Mouse (Mus musculus) E14TG2a.4 (cell line): ENCODE measurements around the gene Kel.
A peak's percentile ranks its signal among the peaks of the same experiment; 100 is the strongest.

Experiments
- H3K27me3 ChIP-seq: 2 replicates; pipeline ENCODE4 v1.6.1; 2014; ENCODE audit warnings: low read length, control low read depth; ENCODE audit not compliant: insufficient read depth
- H3K36me3 ChIP-seq: 2 replicates; pipeline ENCODE4 v1.6.1; 2014; ENCODE audit warnings: low read length, control low read depth; ENCODE audit not compliant: insufficient read depth
- H3K4me1 ChIP-seq: replicated peaks from 2 replicates; pipeline ENCODE4 v1.6.1; 2014; ENCODE audit warnings: low read depth, low read length, control low read depth
- H3K4me3 ChIP-seq: replicated peaks from 2 replicates; pipeline ENCODE4 v1.5.1; 2014; ENCODE audit warnings: mild to moderate bottlenecking, low read length
- H3K9me3 ChIP-seq: 2 replicates; pipeline ENCODE4 v1.6.1; 2014; ENCODE audit warnings: low read length, control low read depth
- CTCF ChIP-seq: conservative IDR thresholded peaks from 2 replicates; pipeline ENCODE4 v1.5.1; 2014; ENCODE audit warnings: low read length
- NANOG ChIP-seq: IDR thresholded peaks from 2 replicates; pipeline ENCODE4 v1.6.1; 2014; ENCODE audit warnings: borderline replicate concordance, low read length, mixed read lengths
- POU5F1 ChIP-seq: IDR thresholded peaks from 2 replicates; pipeline ENCODE4 v1.6.1; 2014; ENCODE audit warnings: low read length, borderline replicate concordance

Gene Kel

DNA sequence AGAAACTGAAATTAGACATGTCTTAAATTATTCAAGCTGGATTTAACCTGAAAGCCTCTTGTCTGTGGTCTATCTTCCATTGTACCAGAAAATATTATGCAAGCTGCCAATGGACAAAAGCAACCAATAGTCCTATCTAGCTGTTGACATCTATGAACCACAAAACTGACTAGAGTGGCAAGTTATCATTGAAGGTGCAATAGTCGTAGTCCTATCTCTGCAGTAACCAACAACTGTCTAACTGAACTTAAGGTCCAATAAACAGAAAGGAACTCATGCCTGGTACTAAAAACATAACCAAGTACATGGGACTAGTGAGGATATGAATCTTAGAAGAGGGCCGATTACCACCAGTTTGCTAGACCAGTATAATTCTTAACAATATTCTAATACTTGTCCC lies 27.6 kb downstream of the Kel start:
- Histone ChIP-seq H3K36me3 (no peaks in the 10 kb centered on the region), H3K4me3 (no peak overlapping the region), H3K27me3 (0 out of 2 replicates have a peak, but pooled peaks cover 2% of the 10 kb centered on the region), H3K4me1 (peaks cover 10% of the 10 kb centered on the region), H3K9me3 (no peaks in the 10 kb centered on the region)
- no peak for TF ChIP-seq NANOG

DNA sequence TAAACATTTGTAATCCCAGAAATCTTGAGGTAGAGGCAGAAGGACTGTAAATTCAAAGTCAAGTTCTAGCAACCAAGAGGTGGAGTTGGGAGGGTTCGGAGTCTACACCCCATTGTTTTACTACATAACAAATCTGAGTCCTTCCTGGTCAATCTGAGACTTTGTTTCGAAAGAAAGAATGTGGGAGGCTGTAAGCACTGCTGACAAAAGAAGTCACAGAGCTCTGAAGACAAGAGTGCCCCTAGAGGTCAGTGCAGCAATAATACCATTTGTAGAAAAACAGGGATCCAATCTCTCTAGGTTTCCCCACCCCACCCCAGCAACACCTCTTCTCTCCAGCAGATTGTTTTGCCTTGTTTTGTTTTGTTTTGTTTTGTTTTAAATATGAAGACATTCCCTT lies 41.8 kb downstream of the Kel start:
- H3K4me3 ChIP-seq, result no peak overlapping the region
- H3K9me3 ChIP-seq, result no peaks in the 10 kb centered on the region
- TF ChIP-seq POU5F1 (no peak), CTCF (peak; percentile 60)

DNA sequence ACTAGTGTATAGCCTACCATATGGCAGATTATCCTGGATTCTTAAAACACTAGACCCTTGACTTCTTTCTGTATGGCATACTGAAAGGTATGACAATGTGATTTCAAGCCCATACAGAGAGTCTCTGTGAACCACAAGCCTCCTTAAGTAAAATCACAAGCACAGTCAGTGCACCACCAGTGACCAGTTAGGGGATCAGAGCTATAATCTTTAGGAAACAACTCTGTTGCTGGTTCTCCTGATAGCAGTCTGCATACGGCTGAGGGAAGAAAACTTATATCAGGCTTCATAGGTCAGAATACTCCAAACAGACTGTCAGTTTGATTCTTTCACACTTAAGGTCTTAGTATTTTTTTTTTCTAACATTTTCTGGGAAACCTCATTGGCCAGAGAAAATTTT lies 45.7 kb downstream of the Kel start:
- Histone ChIP-seq H3K36me3 (no peaks in the 10 kb centered on the region), H3K4me3 (no peak overlapping the region), H3K4me1 (no peaks in the 10 kb centered on the region), H3K27me3 (no peaks in the 10 kb centered on the region), H3K9me3 (no peaks in the 10 kb centered on the region)
- no peak for TF ChIP-seq NANOG
- no peak for TF ChIP-seq CTCF
- TF ChIP-seq POU5F1, result no peak

More for the DNA sequence above, 41.8 kb downstream of the Kel start:
- Histone ChIP-seq H3K27me3 (no peaks in the 10 kb centered on the region), H3K4me1 (no peaks in the 10 kb centered on the region), H3K36me3 (no peaks in the 10 kb centered on the region)

DNA sequence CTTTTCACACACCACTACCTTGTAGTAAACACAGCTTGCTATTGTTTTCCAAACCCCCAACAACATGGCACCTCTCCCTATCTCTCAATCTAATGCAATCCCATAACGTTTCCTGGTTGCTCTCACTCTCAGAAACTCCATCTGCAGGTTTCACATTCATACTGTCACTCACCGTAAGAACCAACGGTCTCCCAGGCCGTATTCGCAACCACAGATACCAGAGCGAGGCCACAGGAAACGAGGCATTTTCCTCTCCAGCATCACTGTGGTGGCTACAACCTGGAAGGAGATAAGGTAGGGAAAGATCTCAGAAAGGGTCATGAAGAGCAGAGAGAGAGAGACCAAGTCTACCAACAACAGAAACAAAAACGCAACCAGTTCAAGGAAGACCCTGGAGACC lies 49.5 kb downstream of the Kel start:
- Histone ChIP-seq H3K36me3 (no peaks in the 10 kb centered on the region), H3K27me3 (no peaks in the 10 kb centered on the region)
- TF ChIP-seq CTCF, result no peak
- no peak for TF ChIP-seq POU5F1
- TF ChIP-seq NANOG, result no peak

DNA sequence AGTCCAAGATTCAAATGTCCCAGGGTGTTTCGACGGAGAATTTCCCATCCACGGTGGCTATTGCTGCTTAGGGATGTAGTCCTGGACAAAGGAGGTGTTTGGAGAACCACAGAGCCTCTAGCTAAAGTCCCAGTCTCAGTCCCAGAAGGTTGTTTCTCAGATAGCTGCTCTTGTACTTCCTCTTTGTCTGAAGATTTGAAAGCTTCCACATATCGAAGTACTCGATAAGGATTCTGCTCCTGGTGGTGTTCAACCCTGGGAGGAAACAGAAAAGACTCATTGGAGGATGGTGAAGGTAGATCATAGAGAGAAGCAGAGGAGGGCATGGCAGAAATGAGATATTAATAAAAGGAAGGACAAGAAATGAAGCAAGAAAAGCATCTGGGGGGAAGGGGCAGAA lies 51.0 kb downstream of the Kel start:
- H3K4me1 ChIP-seq, result no peaks in the 10 kb centered on the region
- no peak overlapping the region for H3K4me3 ChIP-seq
- TF ChIP-seq CTCF (no peak), POU5F1 (no peak), NANOG (no peak)
- H3K36me3 ChIP-seq, result no peaks in the 10 kb centered on the region
- no peaks in the 10 kb centered on the region for H3K9me3 ChIP-seq
- no peaks in the 10 kb centered on the region for H3K27me3 ChIP-seq

More for the DNA sequence above, 49.5 kb downstream of the Kel start:
- Histone ChIP-seq H3K4me1 (no peaks in the 10 kb centered on the region), H3K9me3 (no peaks in the 10 kb centered on the region), H3K4me3 (no peak overlapping the region)

DNA sequence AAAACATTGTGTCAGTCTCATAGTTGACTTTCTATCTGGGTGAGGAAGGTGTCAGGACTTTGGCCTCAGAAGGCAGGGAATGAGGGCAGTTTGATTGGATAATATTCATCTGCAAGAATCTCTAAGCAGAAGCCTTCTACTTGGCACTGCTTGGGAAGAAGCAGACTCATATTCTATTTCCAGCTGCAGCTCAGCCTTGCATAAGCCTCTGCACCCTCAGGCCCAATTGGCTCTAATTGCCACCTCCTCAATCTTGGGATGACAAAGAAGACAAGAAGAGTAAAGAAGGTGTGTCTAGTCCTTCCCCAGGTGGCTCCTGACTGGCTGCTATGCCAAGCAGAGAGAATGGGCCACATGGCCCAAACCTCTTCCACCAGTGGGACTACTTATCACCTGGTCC lies 57.5 kb downstream of the Kel start:
- no peak for TF ChIP-seq POU5F1
- no peak for TF ChIP-seq CTCF
- no peak for TF ChIP-seq NANOG
- H3K27me3 ChIP-seq, result no peaks in the 10 kb centered on the region

DNA sequence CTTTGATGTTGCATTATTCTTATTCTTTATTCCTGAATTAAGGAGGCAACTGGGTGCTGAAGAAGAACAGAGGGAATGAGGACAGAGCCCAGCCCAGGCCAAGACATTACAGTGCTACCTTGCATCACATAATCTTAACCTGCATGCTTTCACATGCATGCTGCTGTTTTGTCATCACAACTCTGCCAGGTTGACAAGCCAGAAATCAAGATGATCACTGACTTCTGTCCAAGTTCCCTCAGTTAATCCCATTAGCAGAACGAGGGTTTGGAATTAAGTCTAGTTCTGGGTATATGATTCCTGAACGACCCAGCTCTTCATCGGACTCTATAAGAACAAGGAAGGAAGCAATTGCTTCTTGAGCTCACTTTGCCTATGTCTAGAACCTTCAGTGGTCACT lies 57.9 kb downstream of the Kel start:
- no peak overlapping the region for H3K4me3 ChIP-seq
- H3K27me3 ChIP-seq, result no peaks in the 10 kb centered on the region
- no peaks in the 10 kb centered on the region for H3K4me1 ChIP-seq
- no peak for TF ChIP-seq POU5F1
- no peak for TF ChIP-seq CTCF
- no peak for TF ChIP-seq NANOG
- no peaks in the 10 kb centered on the region for H3K9me3 ChIP-seq
- H3K36me3 ChIP-seq, result no peaks in the 10 kb centered on the region

More for the DNA sequence above, 57.5 kb downstream of the Kel start:
- Histone ChIP-seq H3K4me3 (no peak overlapping the region), H3K9me3 (no peaks in the 10 kb centered on the region), H3K4me1 (no peaks in the 10 kb centered on the region), H3K36me3 (no peaks in the 10 kb centered on the region)

DNA sequence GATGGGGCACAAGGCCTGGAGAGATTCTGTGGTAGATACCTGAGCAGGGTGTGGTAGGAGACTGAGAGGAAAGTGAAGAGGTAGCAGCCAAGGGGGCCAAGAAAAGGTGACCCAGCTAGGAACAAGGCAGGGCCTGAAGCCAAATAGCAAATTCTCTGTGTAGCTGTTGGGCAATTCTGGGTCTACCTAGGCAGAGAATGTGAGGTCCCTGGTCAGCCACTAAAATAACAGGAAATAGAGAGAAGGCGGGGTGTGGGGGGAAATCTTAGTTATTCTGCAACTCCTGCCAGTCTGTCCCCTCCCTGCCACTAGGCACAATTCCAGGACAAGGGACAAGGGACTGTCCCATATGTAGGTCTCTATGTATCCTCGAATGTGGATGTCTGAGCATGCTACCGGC lies 60.9 kb downstream of the Kel start:
- Histone ChIP-seq H3K4me3 (no peak overlapping the region), H3K27me3 (no peaks in the 10 kb centered on the region), H3K36me3 (no peaks in the 10 kb centered on the region), H3K9me3 (no peaks in the 10 kb centered on the region), H3K4me1 (no peaks in the 10 kb centered on the region)
- TF ChIP-seq POU5F1 (no peak), NANOG (no peak), CTCF (no peak)

DNA sequence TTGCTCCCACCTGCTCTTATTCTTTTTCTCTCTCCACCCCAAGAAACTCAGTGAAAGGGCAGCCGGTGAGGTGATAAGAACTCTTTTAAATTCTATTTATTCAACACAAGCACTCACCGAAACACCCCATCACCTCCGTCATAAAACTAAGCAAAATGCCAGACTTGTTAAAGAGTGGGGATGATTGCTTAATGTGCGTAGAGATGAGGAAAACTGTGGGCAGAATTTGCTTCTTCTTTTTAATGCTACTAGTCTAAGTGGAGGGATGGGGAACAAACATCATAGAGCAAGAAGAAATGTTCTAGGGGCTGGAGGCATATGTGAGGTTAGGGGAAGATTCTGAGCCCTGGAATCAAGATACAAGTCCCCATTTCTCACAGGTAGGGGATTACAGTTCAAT lies 61.4 kb downstream of the Kel start:
- TF ChIP-seq CTCF (no peak), POU5F1 (no peak), NANOG (no peak)
- H3K9me3 ChIP-seq, result no peaks in the 10 kb centered on the region
- H3K36me3 ChIP-seq, result no peaks in the 10 kb centered on the region
- H3K27me3 ChIP-seq, result no peaks in the 10 kb centered on the region
- H3K4me3 ChIP-seq, result no peak overlapping the region
- no peaks in the 10 kb centered on the region for H3K4me1 ChIP-seq
